Mouse (Mus musculus): ENCODE data around the gene Msl2.

Msl2 gene

GRCm38 (mm10) chr9:101073987-101074331, at the start of gene Msl2:
Gene Msl2, plus strand, starts transcription at chr9:101074101.
- in situ Hi-C loops (cut with MboI; ENCODE audit: low sequenced_read_pairs), result no loop called here

- in situ Hi-C loops (cut with MboI; ENCODE audit: low sequenced_read_pairs), result no loop called here
Observed at GRCm38 (mm10) chr9:101033761-101034447, 40.0 kb upstream of the Msl2 start.

GRCm38 (mm10) chr9:101034448-101035098, 39.3 kb upstream of the Msl2 start, which contains the start of gene Pccb:
Gene Pccb, minus strand, starts transcription at chr9:101034898.
- in situ Hi-C loops (cut with MboI; ENCODE audit: low sequenced_read_pairs), result no loop called here

- in situ Hi-C loops (cut with MboI; ENCODE audit: low sequenced_read_pairs), result no loop called here
Observed at GRCm38 (mm10) chr9:101035836-101036596, 37.9 kb upstream of the Msl2 start.

GRCm38 (mm10) chr9:101036876-101037275, 37.0 kb upstream of the Msl2 start:
- in situ Hi-C loops (cut with MboI; ENCODE audit: low sequenced_read_pairs), result no loop called here

GRCm38 (mm10) chr9:101037396-101037795, 36.5 kb upstream of the Msl2 start:
- in situ Hi-C loops (cut with MboI; ENCODE audit: low sequenced_read_pairs), result no loop called here

GRCm38 (mm10) chr9:101038634-101039033, 35.3 kb upstream of the Msl2 start:
- in situ Hi-C loops (cut with MboI; ENCODE audit: low sequenced_read_pairs), result no loop called here

- in situ Hi-C loops (cut with MboI; ENCODE audit: low sequenced_read_pairs), result no loop called here
Observed at GRCm38 (mm10) chr9:101041508-101041907, 32.4 kb upstream of the Msl2 start.

GRCm38 (mm10) chr9:101042249-101042648, 31.7 kb upstream of the Msl2 start:
- in situ Hi-C loops (cut with MboI; ENCODE audit: low sequenced_read_pairs), result no loop called here

GRCm38 (mm10) chr9:101045710-101046338, 28.1 kb upstream of the Msl2 start:
- in situ Hi-C loops (cut with MboI; ENCODE audit: low sequenced_read_pairs), result no loop called here

- in situ Hi-C loops (cut with MboI; ENCODE audit: low sequenced_read_pairs), result no loop called here
Observed at GRCm38 (mm10) chr9:101052007-101052406, 21.9 kb upstream of the Msl2 start.

GRCm38 (mm10) chr9:101052691-101053090, 21.2 kb upstream of the Msl2 start:
- in situ Hi-C loops (cut with MboI; ENCODE audit: low sequenced_read_pairs), result no loop called here

GRCm38 (mm10) chr9:101053279-101053678, 20.6 kb upstream of the Msl2 start:
- in situ Hi-C loops (cut with MboI; ENCODE audit: low sequenced_read_pairs), result no loop called here

GRCm38 (mm10) chr9:101057156-101057555, 16.7 kb upstream of the Msl2 start:
- in situ Hi-C loops (cut with MboI; ENCODE audit: low sequenced_read_pairs), result no loop called here

GRCm38 (mm10) chr9:101061035-101061434, 12.9 kb upstream of the Msl2 start:
- in situ Hi-C loops (cut with MboI; ENCODE audit: low sequenced_read_pairs), result no loop called here

GRCm38 (mm10) chr9:101062253-101062780, 11.6 kb upstream of the Msl2 start:
- in situ Hi-C loops (cut with MboI; ENCODE audit: low sequenced_read_pairs), result no loop called here

GRCm38 (mm10) chr9:101065076-101065602, 8.8 kb upstream of the Msl2 start:
- in situ Hi-C loops (cut with MboI; ENCODE audit: low sequenced_read_pairs), result no loop called here

- in situ Hi-C loops (cut with MboI; ENCODE audit: low sequenced_read_pairs), result no loop called here
Observed at GRCm38 (mm10) chr9:101069781-101070180, 4.1 kb upstream of the Msl2 start.

GRCm38 (mm10) chr9:101072506-101072905, 1.4 kb upstream of the Msl2 start:
- in situ Hi-C loops (cut with MboI; ENCODE audit: low sequenced_read_pairs), result no loop called here

GRCm38 (mm10) chr9:101073041-101073986, 587 bp upstream of the Msl2 start:
- in situ Hi-C loops (cut with MboI; ENCODE audit: low sequenced_read_pairs), result no loop called here
